Mouse (Mus musculus) olfactory bulb, adult 2 months (tissue): ENCODE measurements at regions not wholly inside any gene's neighbourhood (a gene's known extent, or its start where the extent isn't known, plus 50 kb on each side); places are given as distances from the start of the nearest gene placed in this dataset.

Source experiments
- H3K27ac ChIP-seq: fragments of 200-500 bp; 2 replicates; pipeline ENCODE4 v1.5.1; 2012; ENCODE audit warnings: low read depth, low read length; ENCODE audit not compliant: insufficient read depth
- H3K4me1 ChIP-seq: fragments of 200-500 bp; 2 replicates; pipeline ENCODE4 v1.6.1; 2012; ENCODE audit warnings: low read length; ENCODE audit not compliant: control insufficient read depth, insufficient read depth
- H3K4me3 ChIP-seq: fragments of 200-500 bp; 2 replicates; pipeline ENCODE4 v1.5.1; 2012; ENCODE audit warnings: mild to moderate bottlenecking, low read depth, low read length, moderate library complexity; ENCODE audit not compliant: insufficient read depth
- CTCF ChIP-seq: fragments of 200-500 bp; IDR thresholded peaks from 2 replicates; pipeline ENCODE4 v1.5.1; 2012; ENCODE audit warnings: low read depth, mild to moderate bottlenecking, low read length, moderate library complexity; ENCODE audit not compliant: insufficient read depth
- POLR2A ChIP-seq: fragments of 200-500 bp; IDR thresholded peaks from 2 replicates; pipeline ENCODE4 v1.6.1; 2012; ENCODE audit warnings: mild to moderate bottlenecking, low read depth, low read length, moderate library complexity; ENCODE audit not compliant: insufficient read depth
- WGBS: fragments of 180-500 bp; shearing (Covaris S2); methylation state at CpG from one replicate; pipeline ENCODE4 v1.1.7; 2018; 5-methylcytosine and 5-hydroxymethylcytosine counted together

- TF ChIP-seq CTCF: no peak
- no peak for TF ChIP-seq POLR2A
- WGBS: 43% methylated on average over 3 of the region's 3 CpGs
- peak overlapping the region; percentile 53; the same call in 1 of the 2 replicates for H3K27ac ChIP-seq
Observed at GRCm38 (mm10) chr15:25020916-25021315, 392.6 kb downstream of the Basp1 start.

GRCm38 (mm10) chr15:25019352-25019941, 394.1 kb downstream of the Basp1 start:
- Histone ChIP-seq H3K4me1 (no peaks in the 10 kb centered on the region), H3K27ac (no peak overlapping the region), H3K4me3 (no peak overlapping the region)
- whole genome bisulfite sequencing: 49% methylated on average over 12 of the region's 12 CpGs
- TF ChIP-seq POLR2A: no peak
- TF ChIP-seq CTCF: no peak

More at GRCm38 (mm10) chr15:25020916-25021315, 392.6 kb downstream of the Basp1 start:
- H3K4me1 ChIP-seq: peaks cover 2% of the 10 kb centered on the region; the same call in 1 of the 2 replicates
- H3K4me3 ChIP-seq: no peak overlapping the region

GRCm38 (mm10) chr15:25018937-25019336, 394.6 kb downstream of the Basp1 start:
- no peak for TF ChIP-seq POLR2A
- TF ChIP-seq CTCF: no peak
- WGBS: 80% methylated on average over 3 of the region's 3 CpGs
- Histone ChIP-seq H3K27ac (no peak overlapping the region), H3K4me3 (no peak overlapping the region), H3K4me1 (no peaks in the 10 kb centered on the region)

- 94% methylated on average over 2 of the region's 2 CpGs for WGBS
- Histone ChIP-seq H3K4me1 (no peaks in the 10 kb centered on the region), H3K27ac (no peak overlapping the region), H3K4me3 (no peak overlapping the region)
- TF ChIP-seq CTCF (no peak), POLR2A (no peak)
Observed at GRCm38 (mm10) chr15:25007720-25008119, 405.8 kb downstream of the Basp1 start.

- H3K27ac ChIP-seq: no peak overlapping the region
- no peaks in the 10 kb centered on the region for H3K4me1 ChIP-seq
- 90% methylated on average over 3 of the region's 3 CpGs for WGBS
- TF ChIP-seq CTCF: no peak
- no peak for TF ChIP-seq POLR2A
- H3K4me3 ChIP-seq: no peak overlapping the region
Observed at GRCm38 (mm10) chr15:25000171-25000570, 413.4 kb downstream of the Basp1 start.

GRCm38 (mm10) chr15:24993325-24993673, 420.3 kb downstream of the Basp1 start:
- TF ChIP-seq CTCF (no peak), POLR2A (no peak)
- 72% methylated on average over 2 of the region's 2 CpGs for whole genome bisulfite sequencing
- no peak overlapping the region for H3K27ac ChIP-seq

GRCm38 (mm10) chr15:24992665-24993324, 420.8 kb downstream of the Basp1 start:
- WGBS: 34% methylated on average over 14 of the region's 14 CpGs
- no peak overlapping the region for H3K27ac ChIP-seq
- H3K4me3 ChIP-seq: 0 out of 2 replicates have a peak overlapping the region, but pooled peaks have one; percentile 17
- H3K4me1 ChIP-seq: no peaks in the 10 kb centered on the region
- no peak for TF ChIP-seq CTCF
- no peak for TF ChIP-seq POLR2A

More at GRCm38 (mm10) chr15:24993325-24993673, 420.3 kb downstream of the Basp1 start:
- H3K4me3 ChIP-seq: no peak overlapping the region
- no peaks in the 10 kb centered on the region for H3K4me1 ChIP-seq

- WGBS: 42% methylated on average over 5 of the region's 5 CpGs
- H3K4me1 ChIP-seq: no peaks in the 10 kb centered on the region
- H3K27ac ChIP-seq: no peak overlapping the region
- H3K4me3 ChIP-seq: no peak overlapping the region
- no peak for TF ChIP-seq POLR2A
- no peak for TF ChIP-seq CTCF
Observed at GRCm38 (mm10) chr15:24990082-24990786, 423.3 kb downstream of the Basp1 start.

GRCm38 (mm10) chr15:24980841-24981240, 432.7 kb downstream of the Basp1 start:
- WGBS: 69% methylated on average over 4 of the region's 4 CpGs
- H3K4me1 ChIP-seq: no peaks in the 10 kb centered on the region
- TF ChIP-seq CTCF (no peak), POLR2A (no peak)
- H3K4me3 ChIP-seq: no peak overlapping the region
- no peak overlapping the region for H3K27ac ChIP-seq
